Mouse (Mus musculus): Measurements from ENCODE around the gene Zfp646. TPM values are rescaled to one million over a fixed set of nuclear protein-coding genes. Genes with fewer than 3 reads are reported as not detected.
"Not testable (repeated sequence)": the region's sequence is repeated elsewhere in the genome, so short reads cannot be mapped to it uniquely, and the experiment has no call there.

Gene Zfp646
- total RNA-seq (2021): 10 to 100 TPM; 36.3 to 38.0 TPM

DNA sequence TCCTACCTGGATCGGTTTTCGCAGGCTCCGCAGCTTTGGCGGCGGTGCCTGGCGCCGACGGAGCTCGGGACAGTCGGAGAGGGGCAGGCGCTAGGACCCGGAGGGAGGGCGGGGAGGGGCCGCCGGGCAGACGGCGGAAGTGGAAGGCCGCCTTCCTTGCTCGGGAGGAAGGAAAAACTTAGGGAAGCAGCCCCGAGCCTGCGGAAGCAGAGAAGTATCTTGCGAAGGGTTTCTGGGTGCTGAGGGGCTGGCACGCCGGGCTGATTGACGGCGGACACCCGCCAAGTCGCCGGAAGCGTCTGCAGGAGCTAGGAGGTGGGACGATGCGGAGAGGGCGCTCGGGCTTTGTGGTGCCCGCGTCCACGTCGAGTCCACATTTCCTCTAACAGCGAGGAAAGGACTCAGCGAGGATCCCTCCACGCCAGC is at the start of gene Zfp646:
Gene Zfp646, plus strand, starts transcription at position 181 of the 426 bp plus-strand sequence.
- intact Hi-C loops (cut with DNase I): no loop called here
- DNase-seq: peak; percentile 85

DNA sequence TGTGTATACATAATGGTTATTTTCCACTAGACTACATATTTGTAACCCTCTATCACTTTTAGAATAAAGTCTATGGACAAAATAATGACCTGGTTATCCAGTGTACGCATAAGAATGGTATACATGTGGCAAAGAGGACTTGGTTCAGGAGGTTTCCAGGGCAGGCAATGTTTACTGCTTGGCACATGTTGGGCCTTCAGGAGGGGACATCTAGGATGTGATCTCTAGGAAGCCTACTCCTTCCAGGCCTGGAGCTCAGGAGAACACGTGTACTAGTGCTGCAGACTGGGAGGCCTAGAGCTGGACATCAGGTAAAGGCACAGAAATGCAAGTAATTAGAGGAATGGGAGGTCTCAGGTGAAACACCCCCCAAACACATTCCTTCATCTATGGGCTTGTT is 40.5 kb upstream of the Zfp646 start:
- DNase-seq: no peak
- intact Hi-C loops (cut with DNase I): no loop called here

DNA sequence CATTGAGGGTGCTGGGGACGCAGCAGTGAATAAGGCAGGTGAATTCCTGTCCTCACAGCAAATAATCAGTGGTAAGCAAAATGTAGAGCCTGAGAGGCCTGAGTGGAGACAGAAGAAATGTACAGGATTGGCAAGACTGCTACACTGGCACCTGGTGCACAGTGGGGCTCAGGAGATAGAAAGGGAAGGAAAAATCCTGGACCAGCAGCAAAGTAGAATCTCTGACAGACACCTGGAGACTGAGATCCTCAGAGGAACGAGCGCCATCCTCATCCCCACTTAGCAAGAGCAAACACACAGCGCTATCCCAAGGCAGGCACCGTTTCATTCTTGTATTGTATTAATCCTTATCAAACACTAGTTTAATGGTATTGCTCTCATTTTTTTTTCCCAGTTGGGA is 38.5 kb upstream of the Zfp646 start:
- intact Hi-C loops (cut with DNase I): no loop called here
- DNase-seq: no peak

DNA sequence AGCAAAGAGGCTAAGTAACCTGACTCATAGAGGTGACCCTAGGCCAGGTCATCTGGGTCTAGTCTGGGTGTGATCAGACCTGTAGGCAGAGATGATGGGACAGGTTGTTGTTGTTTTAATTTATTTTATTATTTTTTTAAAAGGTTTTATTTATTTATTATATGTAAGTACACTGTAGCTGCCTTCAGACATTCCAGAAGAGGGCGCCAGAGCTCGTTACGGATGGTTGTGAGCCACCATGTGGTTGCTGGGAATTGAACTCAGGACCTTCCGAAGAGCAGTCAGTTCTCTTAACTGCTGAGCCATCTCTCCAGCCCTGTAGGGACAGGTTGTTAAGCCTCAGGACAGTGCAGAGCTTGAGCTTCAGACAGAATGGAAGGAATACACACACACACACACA is 38.1 kb upstream of the Zfp646 start:
- intact Hi-C loops (cut with DNase I): not testable (repeated sequence)

DNA sequence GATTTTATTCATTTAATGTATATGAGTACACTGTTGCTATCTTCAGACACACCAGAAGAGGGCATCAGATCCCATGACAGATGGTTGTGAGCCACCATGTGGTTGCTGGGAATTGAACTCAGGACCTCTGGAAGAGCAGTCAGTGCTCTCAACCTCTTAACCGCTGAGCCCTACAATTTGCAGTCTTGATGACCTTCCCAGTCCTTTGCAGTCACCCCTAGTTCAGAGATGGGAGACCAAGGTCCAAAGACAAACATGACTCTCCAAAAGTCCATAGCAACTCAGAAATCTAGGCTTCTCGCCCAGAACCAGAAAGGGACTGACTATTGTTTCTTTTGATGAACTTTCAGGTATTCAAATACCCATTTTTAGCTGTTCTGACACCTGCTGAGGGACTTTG is 36.0 kb upstream of the Zfp646 start:
- intact Hi-C loops (cut with DNase I); DNase-seq: not testable (repeated sequence)

More for the DNA sequence above, 38.1 kb upstream of the Zfp646 start:
- not testable (repeated sequence) for DNase-seq

DNA sequence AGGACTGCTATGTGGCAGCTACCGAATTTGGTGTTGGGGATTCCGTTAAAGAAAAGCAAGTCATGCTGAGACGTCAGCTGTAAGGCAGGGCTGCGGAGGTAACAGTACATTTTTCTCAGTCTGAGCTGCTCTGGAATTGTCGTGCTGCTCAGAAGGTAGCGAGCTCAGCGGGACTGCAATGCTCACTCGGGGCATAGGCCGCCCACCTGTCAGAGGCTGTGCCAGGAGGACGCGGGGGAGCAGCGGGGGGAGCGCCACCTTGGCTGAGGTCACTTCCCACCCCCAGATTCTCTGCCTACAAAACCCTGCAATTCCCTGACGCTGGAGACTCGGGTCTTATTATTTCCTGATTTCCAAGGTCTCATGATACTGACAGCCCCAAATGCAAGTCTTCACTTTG is 35.1 kb upstream of the Zfp646 start:
- intact Hi-C loops (cut with DNase I): no loop called here
- peak; percentile 42 for DNase-seq

DNA sequence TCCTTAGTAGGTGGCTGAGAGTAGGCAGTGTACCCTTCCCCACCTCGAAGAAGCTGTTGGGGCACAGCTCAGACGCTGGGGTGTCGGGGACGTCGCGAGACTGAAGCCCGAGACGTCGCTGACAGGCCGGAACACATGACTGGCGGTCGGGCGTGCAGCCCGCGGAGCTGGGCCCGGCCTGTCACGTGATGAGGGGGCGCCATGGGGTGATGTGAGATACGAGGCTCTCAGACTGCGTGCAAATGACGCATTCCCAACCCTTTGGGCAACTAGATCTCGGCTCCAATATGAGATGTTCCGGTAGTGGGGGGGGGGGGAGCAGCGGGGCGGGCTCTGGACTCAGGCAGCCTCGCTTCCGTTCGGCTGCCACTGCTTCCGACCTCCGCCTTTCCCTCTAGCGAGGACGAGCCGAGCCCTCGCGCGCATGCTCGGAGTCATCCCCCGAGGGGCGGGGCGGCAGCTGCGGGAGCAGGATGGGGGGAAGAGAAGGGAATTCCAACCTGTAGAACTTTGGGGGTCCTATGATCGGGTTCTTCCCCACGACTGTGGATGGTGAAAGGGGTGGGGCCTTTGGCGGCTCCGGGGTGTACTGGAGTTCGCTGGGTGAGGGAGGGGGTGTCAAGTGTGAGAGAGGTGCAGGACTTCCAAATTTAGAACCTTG is 34.6 kb upstream of the Zfp646 start:
- intact Hi-C loops (cut with DNase I): no loop called here
- DNase-seq: peak; percentile 96

DNA sequence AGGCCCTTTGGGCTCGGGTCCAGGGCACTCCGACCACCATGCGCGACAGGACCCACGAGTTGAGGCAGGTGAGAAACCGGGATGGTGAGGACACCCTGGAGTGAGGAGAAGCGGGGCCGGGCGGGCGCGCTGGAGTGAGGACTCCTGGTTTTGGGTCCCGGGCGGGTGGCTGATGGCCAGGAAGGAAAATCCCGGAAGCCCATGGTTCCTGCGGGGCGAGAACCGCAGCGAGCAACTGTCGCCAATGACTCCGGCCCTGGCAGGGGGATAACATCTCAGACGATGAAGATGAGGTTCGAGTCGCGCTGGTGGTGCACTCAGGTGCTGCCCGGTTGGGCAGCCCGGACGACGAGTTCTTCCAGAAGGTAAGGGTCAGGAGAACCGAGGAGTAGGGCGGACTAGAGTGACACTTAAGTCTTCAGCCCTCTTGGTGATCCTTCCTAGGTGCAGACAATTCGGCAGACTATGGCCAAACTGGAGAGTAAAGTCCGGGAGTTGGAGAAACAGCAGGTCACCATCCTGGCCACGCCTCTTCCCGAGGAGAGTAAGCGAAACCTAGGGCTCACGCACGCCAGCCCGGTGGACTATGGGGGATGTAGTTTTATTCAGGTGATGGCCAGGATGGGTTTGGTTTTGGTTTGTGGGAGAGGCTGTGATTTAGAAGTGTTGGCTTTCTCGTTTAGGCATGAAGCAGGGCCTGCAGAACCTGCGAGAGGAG is 33.9 kb upstream of the Zfp646 start:
- peak; percentile 73 for DNase-seq
- intact Hi-C loops (cut with DNase I): no loop called here

DNA sequence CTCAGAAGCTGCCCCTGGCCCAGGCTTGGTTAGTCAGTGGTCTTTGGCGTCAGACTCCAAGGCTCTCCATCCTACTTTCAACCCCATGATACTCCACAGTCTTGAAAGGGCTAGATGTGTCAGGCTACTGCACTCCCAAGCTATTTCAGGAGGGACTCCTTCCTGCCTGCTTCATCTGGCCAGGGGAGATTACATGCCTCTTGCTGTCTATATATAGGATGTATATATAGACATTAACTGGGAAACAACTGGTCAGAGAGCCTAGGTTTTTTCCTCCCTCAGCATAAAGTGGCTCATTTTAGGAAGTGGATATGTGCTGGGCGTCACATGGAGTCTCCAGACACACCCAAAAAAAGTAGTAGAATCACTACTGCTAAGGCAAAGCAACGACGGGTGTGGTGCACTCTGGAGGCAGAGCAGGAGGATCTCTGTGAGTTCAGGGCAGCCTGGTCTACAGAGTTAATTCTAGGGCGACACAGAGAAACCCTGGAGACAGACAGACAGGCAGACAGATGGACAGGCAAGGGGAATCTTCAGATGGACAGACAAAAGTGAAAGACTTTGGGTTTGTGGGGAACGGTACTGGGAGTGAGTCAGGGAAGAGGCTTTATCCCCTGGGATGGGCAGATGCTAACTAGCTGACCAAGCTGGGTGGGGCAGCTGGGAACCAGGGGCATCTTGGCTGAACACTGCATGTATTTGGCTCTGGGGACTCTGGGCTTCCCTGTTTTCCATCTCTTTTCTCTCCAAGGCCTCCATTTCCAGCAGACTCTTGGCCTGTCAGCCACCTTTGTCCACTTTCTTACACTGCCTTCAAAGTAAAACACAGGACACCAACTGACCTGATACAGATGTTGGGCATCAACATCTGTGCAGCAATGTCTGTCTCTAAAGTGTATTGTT is 25.8 kb upstream of the Zfp646 start:
- no peak for DNase-seq
- intact Hi-C loops (cut with DNase I): no loop called here

DNA sequence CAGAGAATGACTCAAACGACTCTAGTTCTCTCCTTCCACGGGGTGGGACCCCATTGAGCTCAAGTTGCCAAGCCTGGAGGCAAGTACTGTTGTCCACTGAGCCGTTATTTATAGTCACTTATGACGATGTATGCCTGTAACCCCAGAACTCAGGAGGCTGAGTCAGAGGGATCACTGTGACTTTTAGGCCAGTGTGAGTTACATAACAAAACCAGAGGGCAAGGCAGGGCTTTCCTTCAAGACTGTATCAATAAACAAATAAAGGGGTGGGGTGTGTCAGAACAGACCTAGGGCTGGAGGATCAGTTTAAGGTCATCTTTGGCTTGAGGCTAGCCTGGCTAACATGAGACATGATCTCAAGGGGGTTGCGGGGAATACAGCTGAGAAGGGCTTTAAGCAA is 25.1 kb upstream of the Zfp646 start:
- no peak for DNase-seq
- intact Hi-C loops (cut with DNase I): no loop called here

DNA sequence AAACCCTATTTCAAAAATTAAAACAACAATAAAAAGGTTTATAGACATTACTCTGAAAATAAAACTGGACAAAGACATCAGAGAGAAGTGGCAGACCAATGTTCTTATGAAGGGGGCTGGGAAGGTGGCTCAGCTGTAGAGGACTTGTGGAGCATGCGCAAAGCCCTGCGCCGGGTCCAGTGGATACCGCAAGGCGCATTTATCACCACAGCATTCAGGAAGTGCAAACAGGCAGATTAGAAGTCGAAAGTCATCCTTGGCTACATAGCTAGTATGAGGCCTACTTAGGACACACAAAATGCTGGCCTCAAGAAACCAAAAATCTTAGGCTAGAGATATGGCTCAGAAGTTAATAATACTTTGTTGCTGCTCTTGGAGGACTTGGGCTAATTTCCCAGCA is 17.8 kb upstream of the Zfp646 start:
- intact Hi-C loops (cut with DNase I): no loop called here
- DNase-seq: no peak

DNA sequence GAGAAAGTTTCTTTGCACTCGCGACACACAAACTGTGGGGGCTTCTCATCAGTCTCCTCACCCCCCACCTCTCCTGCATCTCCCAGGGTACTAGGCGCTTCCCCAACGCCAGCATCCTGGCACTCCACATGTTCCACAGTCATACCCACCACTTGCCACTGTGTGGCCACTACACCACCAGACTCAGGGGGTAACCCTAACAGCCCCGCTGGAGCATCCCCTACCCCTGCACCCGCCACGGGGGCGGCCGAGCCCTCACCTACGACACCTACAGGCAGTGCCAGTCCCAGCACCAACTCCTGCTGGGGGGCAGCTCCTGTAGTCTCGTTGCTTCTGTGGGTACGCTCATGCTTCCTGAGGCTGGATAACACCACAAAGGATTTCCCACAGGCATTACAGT is 9.6 kb upstream of the Zfp646 start:
- no peak for DNase-seq
- intact Hi-C loops (cut with DNase I): no loop called here

DNA sequence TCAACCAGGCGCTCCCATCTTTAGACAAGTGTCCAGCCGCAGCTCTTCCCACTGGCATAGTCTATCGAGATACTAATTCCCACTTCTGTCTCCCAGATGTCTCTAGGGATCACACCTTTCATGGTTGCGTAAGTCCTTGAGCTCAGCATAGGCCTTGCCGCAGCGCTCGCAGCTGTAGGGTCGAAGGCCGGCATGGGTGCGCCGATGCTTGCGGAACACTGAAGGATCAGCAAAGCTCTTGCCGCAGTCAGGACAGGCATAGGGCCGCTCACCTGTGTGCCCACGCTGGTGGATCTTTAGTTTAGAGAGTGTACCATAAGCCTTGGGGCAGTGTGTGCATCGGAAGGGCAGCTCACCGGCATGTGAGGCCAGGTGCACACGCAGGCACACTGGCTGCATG is 8.4 kb upstream of the Zfp646 start:
- DNase-seq: no peak
- intact Hi-C loops (cut with DNase I): no loop called here

DNA sequence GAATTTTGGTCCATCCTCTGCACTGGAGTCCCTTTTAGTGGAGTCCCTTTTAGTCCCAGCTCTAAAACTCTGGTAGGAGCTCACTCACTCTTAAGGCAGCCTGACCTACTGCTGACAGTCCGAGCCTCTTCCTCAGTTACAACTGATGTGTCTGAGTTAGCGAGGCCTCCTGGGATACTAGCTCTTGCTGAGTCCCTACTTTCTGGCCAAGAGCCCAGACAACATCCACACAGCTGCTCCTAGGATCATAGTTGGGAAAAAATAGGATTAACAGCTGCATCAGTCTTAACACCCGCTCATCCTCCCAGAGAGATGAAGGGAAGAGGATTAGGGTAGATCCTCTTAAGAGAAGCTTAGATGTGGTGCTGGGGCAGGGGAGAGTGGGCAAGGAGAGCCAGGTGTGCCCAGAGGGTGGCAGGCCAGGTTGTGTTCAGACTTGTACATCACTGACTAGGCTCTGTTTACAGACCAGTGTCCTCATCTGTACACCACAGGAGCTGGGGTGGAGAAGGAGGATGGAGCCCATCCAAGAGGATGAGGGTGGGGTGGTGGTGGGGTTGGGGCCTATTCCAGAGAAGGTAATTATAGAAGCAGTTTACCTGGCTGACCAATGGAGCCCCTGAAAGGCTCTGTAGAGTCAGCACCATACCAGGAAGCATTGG is 6.7 kb upstream of the Zfp646 start:
- DNase-seq: no peak
- intact Hi-C loops (cut with DNase I): no loop called here

DNA sequence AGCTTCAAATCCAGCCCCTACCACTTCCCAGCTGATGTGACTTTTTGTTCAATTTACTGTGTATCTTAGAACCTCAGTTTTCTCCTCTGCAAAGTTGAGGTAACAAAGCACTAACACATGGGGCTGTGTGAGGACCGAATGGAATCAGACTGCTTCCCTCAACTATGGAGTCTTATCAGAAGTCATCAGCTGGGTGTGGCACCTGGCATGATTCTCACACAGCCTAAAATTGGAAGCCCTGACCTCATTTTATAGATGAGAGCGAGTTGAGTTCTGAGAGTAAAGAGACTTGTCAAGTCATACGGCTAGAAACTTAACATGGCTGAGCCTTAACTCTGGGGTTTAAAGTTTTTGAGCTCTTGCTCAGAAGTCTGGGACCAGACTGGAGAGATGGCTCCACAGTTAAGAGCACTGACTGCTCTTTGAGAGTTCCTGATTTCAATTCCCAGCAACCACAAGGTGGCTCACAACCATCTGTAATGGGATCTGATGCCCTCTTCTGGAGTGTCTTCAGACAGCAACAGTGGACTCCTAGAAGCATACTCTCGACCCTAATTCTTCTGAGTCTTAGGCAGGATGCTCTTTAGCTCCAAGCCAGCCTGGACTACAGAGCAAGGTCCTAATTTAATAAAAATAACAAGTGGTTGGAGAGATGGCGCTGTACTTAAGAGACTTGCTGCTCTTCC is 5.7 kb upstream of the Zfp646 start:
- intact Hi-C loops (cut with DNase I): no loop called here
- no peak for DNase-seq

DNA sequence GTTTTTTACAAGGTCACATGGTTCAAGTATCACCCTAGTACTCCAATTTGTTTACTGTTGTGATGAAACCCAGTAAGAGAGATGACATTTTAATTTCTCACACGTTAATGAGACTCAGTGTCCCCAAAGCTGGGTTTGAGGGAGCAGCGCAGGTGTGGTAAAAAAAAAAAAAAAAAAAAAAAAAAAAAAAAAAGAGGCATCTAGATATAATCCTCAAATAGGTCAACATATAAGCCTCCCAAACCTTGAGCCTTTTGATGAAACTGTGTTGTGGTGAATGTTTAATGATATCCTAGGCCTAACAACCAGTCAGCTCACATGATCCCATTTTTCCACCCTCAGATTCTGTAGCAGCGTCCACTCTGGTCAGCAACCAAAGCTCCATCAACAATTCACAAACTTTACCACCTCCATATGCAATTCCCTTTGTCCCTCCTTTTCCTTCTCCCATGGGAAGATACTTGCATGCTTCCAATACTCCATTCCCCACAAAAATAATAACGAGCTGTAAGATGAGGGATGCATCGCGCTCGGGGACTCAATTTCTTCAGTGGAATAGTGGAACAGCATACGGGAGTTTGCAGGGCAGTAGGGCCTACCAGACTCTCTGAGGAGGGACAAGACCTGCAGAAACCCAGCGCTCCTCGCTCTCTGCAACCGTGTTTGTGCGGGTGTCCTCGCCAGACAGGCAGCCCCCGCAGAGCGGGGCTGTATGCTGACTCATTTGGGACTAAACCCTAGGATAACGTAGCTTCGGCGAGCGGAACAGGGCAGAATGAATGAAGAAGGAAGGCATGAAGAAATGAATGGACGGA is 1.0 kb upstream of the Zfp646 start:
- intact Hi-C loops (cut with DNase I): no loop called here
- DNase-seq: no peak

DNA sequence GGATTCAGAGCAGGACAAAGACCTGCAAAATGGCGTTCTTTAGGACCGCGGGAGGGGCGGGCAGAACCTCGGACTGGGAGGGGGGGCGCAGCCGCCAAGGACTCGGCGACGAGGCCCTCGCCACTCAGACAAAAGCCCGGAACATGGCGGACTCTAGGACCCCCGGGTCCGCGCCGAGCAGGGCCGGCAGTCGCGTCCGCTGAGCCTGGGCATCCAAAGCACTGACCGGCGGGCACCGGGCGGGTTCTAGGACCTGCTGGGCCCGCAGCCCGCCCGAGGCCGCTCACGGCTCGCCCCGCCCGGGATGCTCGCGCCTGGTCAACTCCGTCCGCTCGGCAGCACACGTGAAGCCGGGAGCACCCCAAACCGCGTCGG is 407 bp upstream of the Zfp646 start:
- intact Hi-C loops (cut with DNase I): no loop called here
- DNase-seq: peak; percentile 98

DNA sequence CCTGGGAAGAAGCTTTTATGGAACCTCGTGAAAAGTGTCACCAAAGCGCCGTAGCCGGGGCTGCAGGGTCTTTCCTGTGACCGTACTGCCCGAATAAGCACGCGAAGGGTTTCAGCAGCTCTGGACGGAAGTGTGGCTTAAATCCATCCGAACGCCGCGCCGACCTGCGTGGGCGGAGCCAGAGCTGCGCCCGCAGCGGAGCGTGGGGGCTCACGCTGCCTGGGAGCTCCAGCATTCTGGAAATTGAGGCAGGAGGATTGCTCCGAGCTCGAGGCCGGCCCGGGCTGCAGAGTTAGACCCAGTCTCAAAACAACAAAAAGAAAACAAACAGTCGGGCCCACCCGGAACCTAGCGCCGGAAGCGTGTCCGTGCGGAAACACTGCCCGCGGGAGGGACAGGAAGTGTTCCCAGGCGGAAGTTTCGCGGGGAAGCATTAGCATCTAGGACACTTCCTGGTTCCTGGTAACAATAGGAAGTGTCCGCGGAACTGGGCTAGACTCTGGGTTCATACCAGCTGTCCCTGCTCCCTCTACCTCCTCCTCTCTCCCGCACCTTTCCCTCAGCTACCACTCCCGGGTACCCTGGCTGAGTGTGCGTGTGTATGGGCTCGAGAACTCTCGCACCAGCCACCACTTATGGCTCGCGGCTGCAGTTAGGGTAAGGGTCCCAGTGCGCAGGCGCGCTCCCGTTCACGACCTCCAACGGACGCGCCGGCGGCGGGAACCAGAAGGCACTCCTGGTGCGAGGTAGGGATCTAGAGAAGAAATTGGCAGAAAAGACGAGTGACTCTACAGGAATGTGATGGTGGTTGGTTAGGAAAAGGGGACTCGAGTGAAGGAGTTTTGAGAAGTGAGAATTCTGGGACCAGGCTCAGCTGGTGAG is 687 bp downstream of the Zfp646 start, which contains the start of gene Zfp668:
Gene Zfp668, minus strand, starts transcription at position 362 of the 882 bp plus-strand sequence.
- DNase-seq: peak; percentile 92
- intact Hi-C loops (cut with DNase I): no loop called here

Measured in left cerebral cortex, postnatal 4 days (tissue).